10 mouse cellular contexts compared by ENCODE assay signal in genomic region chr9:51441773-51442381, GRCm38 (mm10).
DNase-seq lines count a peak whose midpoint lies in the region; ATAC-seq and TF ChIP-seq lines count a peak whose summit lies in the region.
"Had no signal": no experiment of that assay in that cellular context is flagged by ENCODE, and none has a peak within 500 bp of the region (broad histone marks: within the 10 kb centered on the region; RNA-seq: fewer than 3 reads in every experiment).

No protein-coding gene starts in this region.

- no peak for TF ChIP-seq EP300 in lung, postnatal 0 days (IDR thresholded peaks at IDR 0.05)

- H3K4me2 ChIP-seq in midbrain, postnatal 0 days (ENCODE audit: low read depth, low read length, poor library complexity, severe bottlenecking) = no peak overlapping the region
- no peak overlapping the region for H3K4me2 ChIP-seq in lung, postnatal 0 days (replicated peaks; ENCODE audit: low read depth, low read length)
- H3K4me2 ChIP-seq: embryonic facial prominence, embryonic 12.5 days; liver, embryonic 15.5 days had no signal

- WGBS in midbrain, postnatal 0 days = 11% methylated on average over 5 of the region's 5 CpGs
- WGBS in lung, postnatal 0 days = 18% methylated on average over 5 of the region's 5 CpGs

- peak overlapping the region; percentile 62; the same call in 1 of the 2 replicates for H3K27ac ChIP-seq in midbrain, postnatal 0 days (ENCODE audit: low read depth, low read length)
- no peak overlapping the region for H3K27ac ChIP-seq in lung, postnatal 0 days (ENCODE audit: low read length)
- H3K27ac ChIP-seq: embryonic facial prominence, embryonic 12.5 days; liver, embryonic 15.5 days had no signal

- peak; percentile 69; the same call in 1 of the 2 replicates for ATAC-seq in midbrain, postnatal 0 days (ENCODE audit: low FRiP score)
- ATAC-seq in lung, postnatal 0 days = no peak

- H3K36me3 ChIP-seq in midbrain, postnatal 0 days (ENCODE audit: insufficient read depth, low read length) = no peaks in the 10 kb centered on the region
- no peaks in the 10 kb centered on the region for H3K36me3 ChIP-seq in lung, postnatal 0 days (ENCODE audit: insufficient read depth, low read length)
- H3K36me3 ChIP-seq: embryonic facial prominence, embryonic 12.5 days; liver, embryonic 15.5 days had no signal

- TF ChIP-seq CTCF in midbrain, postnatal 0 days (IDR thresholded peaks at IDR 0.05) = no peak; the same call in 1 of the 2 replicates
- TF ChIP-seq CTCF in lung, postnatal 0 days (IDR thresholded peaks at IDR 0.05) = no peak

- DNase-seq in brain, adult 2 months (ENCODE audit: low read depth, low spot score) = peak; percentile 95
- peak; percentile 28 for DNase-seq in embryo, embryonic 10.5 days (ENCODE audit: low spot score)
- peak; percentile 15 to 58 for DNase-seq in layer of hippocampus, adult 18-20 months (ENCODE audit: low spot score in 2 of 2)
- peak; percentile 88 for DNase-seq in midbrain, postnatal 0 days (ENCODE audit: low spot score)
- no peak for DNase-seq in spleen, postnatal 14 days (ENCODE audit: low spot score in 2 of 2)
- no peak for DNase-seq in lung, postnatal 0 days (ENCODE audit: low spot score)
- DNase-seq in adrenal gland, adult 2 months = no peak
- no peak for DNase-seq in spleen, postnatal 4 days (ENCODE audit: low spot score in 2 of 2)

- H3K9me3 ChIP-seq in midbrain, postnatal 0 days (ENCODE audit: low read length) = no peaks in the 10 kb centered on the region
- H3K9me3 ChIP-seq in lung, postnatal 0 days (ENCODE audit: low read length) = no peaks in the 10 kb centered on the region
- H3K9me3 ChIP-seq: liver, embryonic 15.5 days had no signal

- H3K4me1 ChIP-seq in midbrain, postnatal 0 days (ENCODE audit: insufficient read depth, low read length) = no peaks in the 10 kb centered on the region
- no peaks in the 10 kb centered on the region for H3K4me1 ChIP-seq in lung, postnatal 0 days (ENCODE audit: insufficient read depth, low read depth, low read length)
- H3K4me1 ChIP-seq: embryonic facial prominence, embryonic 12.5 days; liver, embryonic 15.5 days had no signal

- no peaks in the 10 kb centered on the region for H3K27me3 ChIP-seq in midbrain, postnatal 0 days (ENCODE audit: insufficient read depth, low read length)
- no peaks in the 10 kb centered on the region for H3K27me3 ChIP-seq in lung, postnatal 0 days (replicated peaks; ENCODE audit: insufficient read depth, low read length)
- H3K27me3 ChIP-seq: embryonic facial prominence, embryonic 12.5 days; liver, embryonic 15.5 days had no signal

- no peak overlapping the region for H3K4me3 ChIP-seq in midbrain, postnatal 0 days (ENCODE audit: low read depth, low read length)
- no peak overlapping the region for H3K4me3 ChIP-seq in lung, postnatal 0 days (ENCODE audit: low read depth, low read length)
- H3K4me3 ChIP-seq: embryonic facial prominence, embryonic 12.5 days; liver, embryonic 15.5 days had no signal

- no peak overlapping the region for H3K9ac ChIP-seq in midbrain, postnatal 0 days (replicated peaks; ENCODE audit: low read length, poor library complexity, severe bottlenecking)
- no peak overlapping the region for H3K9ac ChIP-seq in lung, postnatal 0 days (replicated peaks; ENCODE audit: low read depth)
- H3K9ac ChIP-seq: embryonic facial prominence, embryonic 12.5 days; liver, embryonic 15.5 days had no signal

Comparison
In these comparisons a context has a peak if more than half of its experiments do, and no peak if none do; other contexts are left out.
1. DNase-seq: peak in brain, adult 2 months (single experiment), embryo, embryonic 10.5 days (single experiment), layer of hippocampus, adult 18-20 months (2 of 2) and midbrain, postnatal 0 days (single experiment); none in spleen, postnatal 14 days (0 of 2), lung, postnatal 0 days (single experiment), adrenal gland, adult 2 months (single experiment) and spleen, postnatal 4 days (0 of 2).